Mouse (Mus musculus) MEL (cell line): ENCODE results near the gene Prss46. TPM values are rescaled to one million over a fixed set of nuclear protein-coding genes. Genes with fewer than 3 reads are reported as not detected.

Experiments used
- DNase-seq: peaks from one replicate; pipeline ENCODE4 v3.0.0; 2011; ENCODE audit warnings: low read depth, low spot score
- H3K27ac ChIP-seq: 2 replicates; pipeline ENCODE4 v1.5.1; 2012; ENCODE audit warnings: low read depth, mild to moderate bottlenecking, control low read depth, low read length, moderate library complexity; ENCODE audit not compliant: control insufficient read depth
- H3K27me3 ChIP-seq, 2 experiments: fragments of 150-350 bp in 1 of 2; sonication (generic) in 1 of 2; 2 replicates each; pipeline ENCODE4 v1.6.1; 2012; ENCODE audit warnings: low read length in 2 of 2, mild to moderate bottlenecking in 2 of 2, improper control_type of control experiment in 1 of 2, moderate library complexity in 1 of 2; ENCODE audit not compliant: insufficient read depth in 2 of 2, control insufficient read depth in 1 of 2
- H3K36me3 ChIP-seq, 2 experiments: 2 replicates each; pipeline ENCODE4 v1.6.1; 2012 to 2014; ENCODE audit warnings: low read length in 2 of 2, improper control_type of control experiment in 1 of 2, inconsistent platforms in 1 of 2, mild to moderate bottlenecking in 1 of 2; ENCODE audit not compliant: insufficient read depth in 2 of 2, control insufficient read depth in 1 of 2
- H3K4me1 ChIP-seq, 2 experiments: fragments of 150-350 bp in 1 of 2; sonication (generic) in 1 of 2; 2 replicates each; pipeline ENCODE4 v1.6.1; 2012; ENCODE audit warnings: low read length in 2 of 2, improper control_type of control experiment in 1 of 2, mild to moderate bottlenecking in 1 of 2; ENCODE audit not compliant: insufficient read depth in 2 of 2, control insufficient read depth in 1 of 2
- H3K4me3 ChIP-seq, 2 experiments: fragments of 150-350 bp in 1 of 2; sonication (generic) in 1 of 2; 2 replicates each; pipeline ENCODE4 v1.5.1; 2012; ENCODE audit warnings: low read depth in 2 of 2, low read length in 2 of 2, mild to moderate bottlenecking in 2 of 2, moderate library complexity in 2 of 2, control low read depth in 1 of 2, improper control_type of control experiment in 1 of 2; ENCODE audit not compliant: control insufficient read depth in 1 of 2, insufficient read depth in 1 of 2
- H3K79me2 ChIP-seq: 2 replicates; pipeline ENCODE4 v1.6.1; 2012; ENCODE audit warnings: mild to moderate bottlenecking, low read length, moderate library complexity; ENCODE audit not compliant: control insufficient read depth, poor library complexity, insufficient read depth
- H3K9ac ChIP-seq: 2 replicates; pipeline ENCODE4 v1.6.1; 2012; ENCODE audit warnings: low read depth, mild to moderate bottlenecking, control low read depth, low read length, moderate library complexity; ENCODE audit not compliant: control insufficient read depth, poor library complexity, severe bottlenecking
- H3K9me3 ChIP-seq: fragments of 150-350 bp; sonication (generic); replicated peaks from 2 replicates; pipeline ENCODE4 v1.6.1; 2012; ENCODE audit warnings: mild to moderate bottlenecking, low read length, improper control_type of control experiment, moderate library complexity; ENCODE audit not compliant: insufficient read depth
- CHD1 ChIP-seq: IDR thresholded peaks from 2 replicates; pipeline ENCODE4 v1.6.1; 2012; ENCODE audit warnings: low read depth, mild to moderate bottlenecking, inconsistent platforms, low read length, improper control_type of control experiment
- CHD2 ChIP-seq: IDR thresholded peaks from 2 replicates; pipeline ENCODE4 v1.6.1; 2011; ENCODE audit warnings: low read length, improper control_type of control experiment
- CTCF ChIP-seq, 3 experiments: IDR thresholded peaks in 2 of 3; conservative IDR thresholded peaks in 1 of 3; 2 replicates each; pipeline ENCODE4 v1.5.1; 2011 to 2012; ENCODE audit warnings: low read length in 3 of 3, low read depth in 2 of 3, mild to moderate bottlenecking in 2 of 3, improper control_type of control experiment in 1 of 3, inconsistent platforms in 1 of 3, mixed read lengths in 1 of 3, moderate library complexity in 1 of 3; ENCODE audit not compliant: control insufficient read depth in 1 of 3, insufficient read depth in 1 of 3, poor library complexity in 1 of 3, severe bottlenecking in 1 of 3
- ETS1 ChIP-seq: IDR thresholded peaks from 2 replicates; pipeline ENCODE4 v1.6.1; 2012; ENCODE audit warnings: low read depth, mild to moderate bottlenecking, inconsistent platforms, low read length, improper control_type of control experiment, moderate library complexity
- GABPA ChIP-seq: IDR thresholded peaks from 2 replicates; pipeline ENCODE4 v1.6.1; 2012; ENCODE audit warnings: low read depth, mild to moderate bottlenecking, inconsistent platforms, low read length, improper control_type of control experiment, moderate library complexity
- GATA1 ChIP-seq: IDR thresholded peaks from 2 replicates; pipeline ENCODE4 v1.6.1; 2011; ENCODE audit warnings: low read depth, low read length, improper control_type of control experiment
- JUND ChIP-seq: IDR thresholded peaks from 2 replicates; pipeline ENCODE4 v1.6.1; 2011; ENCODE audit warnings: low read depth, mild to moderate bottlenecking, improper control_type of control experiment, low read length
- MAZ ChIP-seq: IDR thresholded peaks from 2 replicates; pipeline ENCODE4 v1.6.1; 2012; ENCODE audit warnings: low read depth, mild to moderate bottlenecking, inconsistent platforms, low read length, improper control_type of control experiment
- MYB ChIP-seq: IDR thresholded peaks from 2 replicates; pipeline ENCODE4 v1.6.1; 2011; ENCODE audit warnings: mild to moderate bottlenecking, low read depth, low read length, improper control_type of control experiment
- NELFE ChIP-seq: IDR thresholded peaks from 2 replicates; pipeline ENCODE4 v1.6.1; 2011; ENCODE audit warnings: low read depth, low read length, improper control_type of control experiment
- NRF1 ChIP-seq: IDR thresholded peaks from 2 replicates; pipeline ENCODE4 v1.6.1; 2014; ENCODE audit warnings: low read depth, mild to moderate bottlenecking, inconsistent platforms, low read length, improper control_type of control experiment, moderate library complexity; ENCODE audit not compliant: poor library complexity, insufficient read depth, severe bottlenecking
- POLR2AphosphoS5 ChIP-seq: IDR thresholded peaks from 2 replicates; pipeline ENCODE4 v1.6.1; 2012; ENCODE audit warnings: low read depth, borderline replicate concordance, mild to moderate bottlenecking, inconsistent platforms, low read length, moderate library complexity, mixed read lengths
- SIN3A ChIP-seq: IDR thresholded peaks from 2 replicates; pipeline ENCODE4 v1.6.1; 2012; ENCODE audit warnings: low read length, improper control_type of control experiment, inconsistent platforms
- TCF12 ChIP-seq: IDR thresholded peaks from 2 replicates; pipeline ENCODE4 v1.6.1; 2014; ENCODE audit warnings: low read depth, mild to moderate bottlenecking, inconsistent platforms, low read length, improper control_type of control experiment, moderate library complexity
- USF2 ChIP-seq, 2 experiments: IDR thresholded peaks; 2 replicates each; pipeline ENCODE4 v1.6.1; 2011 to 2012; ENCODE audit warnings: improper control_type of control experiment in 2 of 2, low read length in 2 of 2, borderline replicate concordance in 1 of 2, inconsistent platforms in 1 of 2, low read depth in 1 of 2, mild to moderate bottlenecking in 1 of 2; ENCODE audit not compliant: insufficient read depth in 1 of 2
- ZKSCAN1 ChIP-seq: IDR thresholded peaks from 2 replicates; pipeline ENCODE4 v1.6.1; 2012; ENCODE audit warnings: low read depth, mild to moderate bottlenecking, inconsistent platforms, low read length, improper control_type of control experiment, moderate library complexity
- ZMIZ1 ChIP-seq: IDR thresholded peaks from 2 replicates; pipeline ENCODE4 v1.6.1; 2012; ENCODE audit warnings: low read depth, mild to moderate bottlenecking, inconsistent platforms, low read length, improper control_type of control experiment, moderate library complexity
- ZNF384 ChIP-seq: IDR thresholded peaks from 2 replicates; pipeline ENCODE4 v1.6.1; 2012; ENCODE audit warnings: low read depth, mild to moderate bottlenecking, inconsistent platforms, low read length, improper control_type of control experiment
- polyA plus RNA-seq, 2 experiments: library from polyadenylated mRNA; stranded (reverse) in 1 of 2; unstranded in 1 of 2; fragments of >175 nt in 1 of 2; fragments of >200 nt in 1 of 2; gene quantifications; 2 replicates each; pipeline versions ENCODE4 v1.2.1 to v1.2.4; 2012; ENCODE audit warnings: low replicate concordance in 2 of 2, low read depth in 1 of 2; ENCODE audit not compliant: insufficient read length in 2 of 2, insufficient read depth in 1 of 2, missing spikeins in 1 of 2
- total RNA-seq: library from RNA; depleted of rRNA; stranded (reverse); fragments of 300-350 nt; gene quantifications from 2 replicates; pipeline ENCODE4 v1.2.3, GENCODE M21; 2012

Gene Prss46
- total and polyA plus RNA-seq, 3 experiments: not detected

DNA sequence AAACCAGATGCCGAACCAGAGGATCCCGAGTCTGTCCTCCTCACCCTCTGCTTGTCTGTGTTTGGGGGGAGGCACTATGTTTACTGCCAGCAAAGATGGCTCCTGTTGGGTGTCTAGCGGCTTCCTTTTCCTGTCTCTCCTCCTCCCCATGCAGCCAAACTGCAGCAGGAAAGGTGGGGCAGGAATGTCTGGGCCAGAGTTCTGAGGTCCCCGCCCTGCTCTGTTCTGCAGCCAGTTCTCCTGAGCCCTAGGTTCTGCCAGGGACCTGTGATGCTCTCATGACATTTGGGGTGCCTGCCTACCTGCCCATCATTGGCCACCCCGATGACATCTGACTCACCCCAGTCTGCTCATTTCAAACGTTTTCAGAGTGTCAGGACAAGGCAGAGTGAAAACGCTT is 37.6 kb downstream of the Prss46 start:
- no peak for TF ChIP-seq NELFE
- TF ChIP-seq MYB: no peak
- no peak for TF ChIP-seq ETS1
- no peak for TF ChIP-seq GABPA
- Histone ChIP-seq H3K27ac (no peak overlapping the region), H3K9ac (no peak overlapping the region), H3K9me3 (no peaks in the 10 kb centered on the region), H3K4me1 (no peaks in the 10 kb centered on the region), H3K36me3 (no peaks in the 10 kb centered on the region), H3K4me3 (no peak overlapping the region), H3K79me2 (no peaks in the 10 kb centered on the region), H3K27me3 (no peaks in the 10 kb centered on the region)
- DNase-seq: no peak

DNA sequence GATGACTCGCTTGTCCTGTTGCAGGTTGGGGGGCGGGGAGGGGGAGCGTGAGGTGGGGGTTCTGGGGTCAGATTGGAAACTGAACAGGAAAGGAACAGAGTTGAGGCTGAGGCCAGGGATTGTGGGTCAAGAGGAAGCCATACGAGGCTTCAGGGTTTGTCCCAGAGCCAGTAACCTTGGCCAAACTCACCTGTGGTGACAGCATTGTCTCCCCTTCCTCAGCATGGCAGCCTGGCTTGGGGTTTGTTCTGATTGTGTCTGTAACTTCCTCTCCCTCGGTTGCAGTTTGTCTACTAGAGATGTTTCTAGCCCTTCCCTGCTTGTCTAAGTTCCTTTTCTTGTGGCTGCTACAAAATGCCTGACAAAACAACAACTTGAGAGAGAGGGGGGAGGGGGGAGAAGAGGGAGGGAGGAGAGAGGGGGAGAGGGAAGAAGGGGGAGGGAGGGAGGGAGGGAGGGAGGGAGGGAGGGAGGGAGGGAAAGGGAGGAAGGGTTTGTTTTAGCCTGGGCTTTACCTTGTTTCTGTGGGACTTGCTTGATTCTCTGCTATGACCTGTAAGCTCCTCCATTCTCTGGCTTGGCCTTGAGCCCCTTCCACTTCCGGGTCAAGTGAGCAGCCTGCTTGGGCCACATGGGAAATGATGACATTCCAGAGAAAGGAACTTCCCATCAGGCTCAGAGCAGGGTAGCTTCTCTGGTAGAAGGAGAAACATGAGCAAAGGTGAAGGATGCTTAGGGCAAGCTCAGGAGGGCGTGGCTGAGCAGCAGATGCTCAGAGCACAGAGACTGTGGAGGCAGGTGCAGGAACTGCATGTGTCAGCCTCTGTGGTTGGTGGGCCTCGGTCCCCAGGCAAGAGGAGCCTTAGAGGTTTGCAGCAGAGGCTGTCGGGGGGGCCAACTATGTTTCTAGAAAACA is 43.3 kb downstream of the Prss46 start:
- H3K4me3 ChIP-seq: no peak overlapping the region
- no peaks in the 10 kb centered on the region for H3K36me3 ChIP-seq
- no peaks in the 10 kb centered on the region for H3K4me1 ChIP-seq
- H3K79me2 ChIP-seq: no peaks in the 10 kb centered on the region
- H3K9ac ChIP-seq: no peak overlapping the region
- DNase-seq: no peak
- TF ChIP-seq NRF1: no peak
- no peak for TF ChIP-seq CTCF (IDR thresholded peaks at IDR 0.05 in 2 of 3, conservative IDR thresholded peaks at IDR 0.05 in 1 of 3; ENCODE audit: control insufficient read depth in 1 of 3, insufficient read depth in 1 of 3, low read depth in 2 of 3, low read length in 3 of 3, poor library complexity in 1 of 3, severe bottlenecking in 1 of 3)
- no peak for TF ChIP-seq CHD2
- no peak for TF ChIP-seq JUND
- TF ChIP-seq USF2 (IDR thresholded peaks at IDR 0.05; ENCODE audit: borderline replicate concordance in 1 of 2, insufficient read depth in 1 of 2, low read depth in 1 of 2, low read length in 2 of 2): no peak
- no peak for TF ChIP-seq GABPA
- TF ChIP-seq TCF12: no peak
- no peak for TF ChIP-seq POLR2AphosphoS5
- no peak for TF ChIP-seq ZKSCAN1
- TF ChIP-seq SIN3A: no peak
- no peak for TF ChIP-seq MYB
- TF ChIP-seq MAZ: no peak
- no peak for TF ChIP-seq ZNF384
- TF ChIP-seq CHD1: no peak
- TF ChIP-seq GATA1: no peak
- no peak for TF ChIP-seq ETS1
- TF ChIP-seq ZMIZ1: no peak
- no peaks in the 10 kb centered on the region for H3K27me3 ChIP-seq
- no peak overlapping the region for H3K27ac ChIP-seq
- no peaks in the 10 kb centered on the region for H3K9me3 ChIP-seq
